Mouse (Mus musculus): ENCODE measurements at regions not wholly inside any gene's neighbourhood (a gene's known extent, or its start where the extent isn't known, plus 50 kb on each side); places are given as distances from the start of the nearest gene placed in this dataset.

GRCm38 (mm10) chr19:26548562-26549270, 56.1 kb upstream of the Smarca2 start:
- WGBS = 89% methylated on average over 14 of the region's 14 CpGs
- Histone ChIP-seq H3K27me3 (ENCODE audit: control insufficient read depth, insufficient read depth, low read length) (no peaks in the 10 kb centered on the region), H3K27ac (ENCODE audit: control insufficient read depth, insufficient read depth, low read length) (no peak overlapping the region), H3K4me1 (replicated peaks; ENCODE audit: control insufficient read depth, insufficient read depth, low read length) (no peaks in the 10 kb centered on the region), H3K36me3 (ENCODE audit: control insufficient read depth, insufficient read depth, low read length) (no peaks in the 10 kb centered on the region), H3K4me3 (ENCODE audit: control insufficient read depth, insufficient read depth, low read length) (no peak overlapping the region)
- no peak for TF ChIP-seq CTCF (IDR thresholded peaks at IDR 0.05; ENCODE audit: borderline replicate concordance, control insufficient read depth, extremely low read depth, insufficient read depth, low read length, poor library complexity)
- no peak for TF ChIP-seq POLR2A (IDR thresholded peaks at IDR 0.05; ENCODE audit: control insufficient read depth, extremely low read depth, insufficient read depth, low read length, poor library complexity)
- no peak for DNase-seq

- DNase-seq = no peak
- TF ChIP-seq POLR2A (IDR thresholded peaks at IDR 0.05; ENCODE audit: control insufficient read depth, extremely low read depth, insufficient read depth, low read length, poor library complexity) (no peak), CTCF (IDR thresholded peaks at IDR 0.05; ENCODE audit: borderline replicate concordance, control insufficient read depth, extremely low read depth, insufficient read depth, low read length, poor library complexity) (no peak)
- Histone ChIP-seq H3K4me3 (ENCODE audit: control insufficient read depth, insufficient read depth, low read length) (no peak overlapping the region), H3K36me3 (ENCODE audit: control insufficient read depth, insufficient read depth, low read length) (no peaks in the 10 kb centered on the region), H3K27ac (ENCODE audit: control insufficient read depth, insufficient read depth, low read length) (no peak overlapping the region), H3K27me3 (ENCODE audit: control insufficient read depth, insufficient read depth, low read length) (no peaks in the 10 kb centered on the region), H3K4me1 (replicated peaks; ENCODE audit: control insufficient read depth, insufficient read depth, low read length) (no peaks in the 10 kb centered on the region)
- 58% methylated on average over 5 of the region's 5 CpGs for WGBS
Observed at GRCm38 (mm10) chr19:26550299-26550698, 54.6 kb upstream of the Smarca2 start.

Measured in thymus, adult 2 months (tissue).